Comparison of ENCODE assay signal across 16 mouse cellular contexts in genomic region chr12:24811906-24812305, GRCm38 (mm10).
"Had no signal": no experiment of that assay in that cellular context is flagged by ENCODE, and none has a peak within 500 bp of the region (broad histone marks: within the 10 kb centered on the region; RNA-seq: fewer than 3 reads in every experiment).

No protein-coding gene starts in this region.

- H3K4me2 ChIP-seq: kidney, embryonic 15.5 days; limb, embryonic 15.5 days; liver, embryonic 12.5 days; lung, embryonic 14.5 days; neural tube, embryonic 13.5 days had no signal

- H3K4me1 ChIP-seq: limb, embryonic 15.5 days had no signal

- H3K27ac ChIP-seq: kidney, embryonic 15.5 days; limb, embryonic 15.5 days; liver, embryonic 12.5 days; midbrain, embryonic 10.5 days; neural tube, embryonic 13.5 days; stomach, postnatal 0 days had no signal

- H3K36me3 ChIP-seq: kidney, embryonic 15.5 days; limb, embryonic 15.5 days; liver, embryonic 12.5 days had no signal

- H3K4me3 ChIP-seq: kidney, embryonic 15.5 days; limb, embryonic 15.5 days; liver, embryonic 12.5 days; midbrain, embryonic 10.5 days; neural tube, embryonic 13.5 days had no signal

- H3K9ac ChIP-seq: kidney, embryonic 15.5 days; limb, embryonic 15.5 days; liver, embryonic 12.5 days; lung, embryonic 14.5 days; neural tube, embryonic 13.5 days had no signal

- H3K27me3 ChIP-seq: kidney, embryonic 15.5 days; limb, embryonic 15.5 days; liver, embryonic 12.5 days; neural tube, embryonic 13.5 days had no signal

- H3K9me3 ChIP-seq: kidney, embryonic 15.5 days; limb, embryonic 15.5 days; liver, embryonic 12.5 days; midbrain, embryonic 10.5 days; neural tube, embryonic 13.5 days had no signal

- DNase-seq: kidney, adult 2 months; kidney, postnatal 14 days; layer of hippocampus, adult 9-11 months; layer of hippocampus, postnatal 36 days; lung, embryonic 14.5 days; lung, postnatal 10 days; lung, postnatal 4 days; midbrain, embryonic 14.5 days; right cerebral cortex, adult 18-20 months; thymus, postnatal 36 days had no signal
